In the genomic region with DNA sequence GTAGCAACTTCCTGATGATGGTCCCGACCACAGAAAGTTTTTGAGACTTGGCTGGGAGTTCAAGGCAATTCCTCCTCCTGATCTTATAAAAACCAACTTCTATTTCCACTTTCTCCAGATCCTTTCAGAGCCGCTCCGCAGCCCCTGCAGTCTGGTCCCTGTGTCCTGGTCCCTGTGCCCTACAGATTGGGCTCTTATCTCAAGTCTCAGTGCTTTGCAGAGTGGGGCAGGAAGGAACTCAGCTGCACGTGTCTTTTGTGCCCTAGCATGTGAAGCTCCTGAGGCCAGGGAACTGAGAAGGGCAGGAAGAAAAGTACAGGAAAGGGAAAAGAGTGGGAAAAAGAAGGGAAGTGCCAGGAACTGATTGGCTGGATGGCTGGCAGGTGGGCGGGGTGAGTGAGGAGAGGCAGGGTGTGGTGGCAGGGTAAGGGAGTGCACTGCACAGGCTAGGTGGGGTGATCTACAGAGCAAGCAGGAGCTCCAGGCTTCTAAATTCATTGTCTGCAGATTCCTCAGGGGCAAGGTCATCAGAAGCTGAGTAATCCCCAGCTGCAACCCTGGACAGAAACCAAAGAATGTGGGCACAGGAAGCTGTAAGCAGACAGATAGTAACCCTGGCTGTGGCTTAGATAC, we compare ENCODE assay signal across 12 mouse cellular contexts. TPM values are rescaled to one million over a fixed set of nuclear protein-coding genes. Genes with fewer than 3 reads are reported as not detected.
DNase-seq lines count a peak whose midpoint lies in the region; ATAC-seq and TF ChIP-seq lines count a peak whose summit lies in the region.
"Had no signal": no experiment of that assay in that cellular context is flagged by ENCODE, and none has a peak within 500 bp of the region (broad histone marks: within the 10 kb centered on the region; RNA-seq: fewer than 3 reads in every experiment).

No protein-coding gene starts in this region.

- no peaks in the 10 kb centered on the region for H3K4me1 ChIP-seq in thymus, adult 2 months (replicated peaks; ENCODE audit: control insufficient read depth, insufficient read depth, low read length)
- H3K4me1 ChIP-seq: hindbrain, embryonic 10.5 days had no signal

- intact Hi-C loops in heart, postnatal 14 days (cut with DNase I): loop anchor here (2.0 kb wide), 1 partner anchor 22 kb away; no protein-coding TSS in a partner anchor

- WGBS in thymus, adult 2 months: 39% methylated on average over 5 of the region's 5 CpGs

- no peak for TF ChIP-seq POLR2A in thymus, adult 2 months (IDR thresholded peaks at IDR 0.05; ENCODE audit: control insufficient read depth, extremely low read depth, insufficient read depth, low read length, poor library complexity)

- H3K27me3 ChIP-seq in thymus, adult 2 months (ENCODE audit: control insufficient read depth, insufficient read depth, low read length): no peaks in the 10 kb centered on the region

- no peak overlapping the region for H3K27ac ChIP-seq in thymus, adult 2 months (ENCODE audit: control insufficient read depth, insufficient read depth, low read length)
- H3K27ac ChIP-seq: hindbrain, embryonic 10.5 days had no signal

- no peaks in the 10 kb centered on the region for H3K36me3 ChIP-seq in thymus, adult 2 months (ENCODE audit: control insufficient read depth, insufficient read depth, low read length)
- H3K36me3 ChIP-seq: hindbrain, embryonic 10.5 days had no signal

- peak; percentile 3 for DNase-seq in thymus, adult 2 months
- no peak for DNase-seq in thymus, postnatal 0 days (ENCODE audit: low spot score)
- DNase-seq in adrenal gland, adult 18-20 months (ENCODE audit: low spot score in 2 of 2): peak; percentile 25 to 51
- peak; percentile 4 to 25 for DNase-seq in heart, postnatal 14 days
- no peak for DNase-seq in cerebellum, postnatal 4 days (ENCODE audit: low spot score in 2 of 2)
- no peak for DNase-seq in cerebellum, adult 11-12 months
- no peak for DNase-seq in kidney, adult 9 months
- DNase-seq: cerebellum, adult 8-10 months had no signal

- TF ChIP-seq CTCF in thymus, adult 2 months (IDR thresholded peaks at IDR 0.05; ENCODE audit: borderline replicate concordance, control insufficient read depth, extremely low read depth, insufficient read depth, low read length, poor library complexity): no peak

- H3K4me3 ChIP-seq in thymus, adult 2 months (ENCODE audit: control insufficient read depth, insufficient read depth, low read length): no peak overlapping the region
- H3K4me3 ChIP-seq: erythroblast, embryonic 14.5 days; hindbrain, embryonic 10.5 days had no signal

- ATAC-seq in megakaryocyte-erythroid progenitor cell, adult 5-6 weeks (replicated peaks; ENCODE audit: low FRiP score, low TSS enrichment, poor library complexity, severe bottlenecking): peak; percentile 94

RNA-seq across cellular contexts. Expression of a gene that starts 30.8 kb away (rescaled TPM):
- not detected in 2 replicates for polyA plus RNA-seq in thymus, adult 2 months (2012; rRNA removed)
- 0.05 TPM in 1 of 2 replicates, not detected in the other for polyA plus RNA-seq in thymus, postnatal 0 days (2015; fragmentation: Nextera tagmentation; extraction: Ambion mirVana)
- total RNA-seq in adrenal gland, adult 18-20 months (2021): not detected
- not detected for total RNA-seq in heart, postnatal 14 days (2021)
- not detected in 2 replicates for total RNA-seq in megakaryocyte-erythroid progenitor cell, adult 5-6 weeks (2014; fragmentation: Nextera tagmentation)
- not detected in 2 replicates for total RNA-seq in megakaryocyte-erythroid progenitor cell, adult 5-6 weeks (2017)
- polyA plus RNA-seq: erythroblast, embryonic 14.5 days; hindbrain, embryonic 10.5 days; limb, embryonic 11.5 days had no signal

Comparison
In these comparisons a context has a peak if more than half of its experiments do, and no peak if none do; other contexts are left out.
1. DNase-seq: peak in thymus, adult 2 months (single experiment), adrenal gland, adult 18-20 months (2 of 2) and heart, postnatal 14 days (2 of 2); none in thymus, postnatal 0 days (single experiment), cerebellum, postnatal 4 days (0 of 2), cerebellum, adult 11-12 months (single experiment) and kidney, adult 9 months (single experiment).